Mouse (Mus musculus) Muller cell, postnatal 12 days (primary cell): ENCODE data around the gene Taf1a.
"Not testable (repeated sequence)": the region's sequence is repeated elsewhere in the genome, so short reads cannot be mapped to it uniquely, and the experiment has no call there.

Source experiments
- DNase-seq: peaks from one replicate; pipeline ENCODE4 v3.0.0-alpha.2; 2015; ENCODE audit errors: inconsistent ontology term

Gene Taf1a

DNA sequence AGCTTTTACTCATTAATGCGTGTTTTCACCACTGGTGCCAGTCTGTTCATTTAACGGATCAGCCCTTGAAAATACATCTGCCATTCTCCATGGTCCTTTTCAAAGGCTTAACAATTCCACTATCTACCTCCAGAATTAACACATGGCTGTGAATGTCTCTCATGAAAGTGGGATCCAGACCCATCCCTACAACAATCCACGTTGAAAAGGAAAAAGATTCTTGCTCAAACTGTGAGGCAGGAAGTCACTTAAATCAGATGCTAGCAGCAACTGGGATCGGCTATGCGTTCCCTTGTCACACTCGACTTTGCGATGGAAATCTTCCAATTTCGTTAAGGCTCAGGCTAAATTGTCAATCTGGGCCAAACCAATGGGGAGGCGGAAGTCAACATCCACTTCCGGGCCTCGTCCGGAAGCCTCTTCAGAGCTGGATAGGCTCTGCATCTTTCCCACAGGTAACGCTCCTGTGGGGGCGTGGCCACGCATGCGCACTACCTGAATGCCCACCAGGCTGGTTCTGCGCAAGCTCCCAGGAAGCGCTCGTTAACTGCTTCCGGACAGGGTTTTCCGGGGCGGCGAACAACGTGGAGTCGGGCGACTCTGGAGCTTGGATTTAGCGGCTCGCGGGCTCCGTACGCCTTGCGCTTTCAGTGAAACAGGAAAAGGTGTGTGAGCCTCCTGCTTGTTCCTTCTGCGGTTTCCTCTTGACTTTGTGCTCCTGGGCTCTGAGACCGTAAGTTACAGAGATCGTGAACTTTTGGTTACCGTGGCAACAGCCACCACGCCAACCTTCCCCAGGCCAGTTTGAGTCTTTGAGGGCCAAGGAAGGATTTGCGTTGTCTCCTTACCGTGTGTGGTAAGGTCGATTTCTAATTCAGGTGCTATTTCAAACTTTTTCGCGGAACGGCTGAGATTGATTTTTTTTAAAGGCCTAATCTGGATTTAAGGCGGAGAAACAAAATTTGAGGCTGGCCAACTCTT lies at the start of gene Taf1a:
Gene Taf1a, plus strand, starts transcription at position 556 of the 981 bp plus-strand sequence.
- peak; percentile 97 for DNase-seq

DNA sequence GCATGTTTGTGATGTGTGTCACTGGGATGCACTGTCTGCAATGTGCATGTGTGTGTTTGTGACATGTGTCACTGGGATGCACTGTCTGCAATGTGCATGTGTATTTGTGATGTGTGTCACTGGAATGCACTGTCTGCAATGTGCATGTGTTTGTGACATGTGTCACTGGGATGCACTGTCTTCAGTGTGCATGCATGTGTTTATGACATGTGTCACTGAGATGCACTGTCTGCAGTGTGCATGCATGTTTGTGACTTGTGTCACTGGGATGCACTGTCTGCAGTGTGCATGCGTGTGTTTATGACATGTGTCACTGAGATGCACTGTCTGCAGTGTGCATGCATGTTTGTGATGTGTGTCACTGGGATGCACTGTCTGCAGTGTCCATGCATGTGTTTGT lies 45.9 kb upstream of the Taf1a start:
- not testable (repeated sequence) for DNase-seq

DNA sequence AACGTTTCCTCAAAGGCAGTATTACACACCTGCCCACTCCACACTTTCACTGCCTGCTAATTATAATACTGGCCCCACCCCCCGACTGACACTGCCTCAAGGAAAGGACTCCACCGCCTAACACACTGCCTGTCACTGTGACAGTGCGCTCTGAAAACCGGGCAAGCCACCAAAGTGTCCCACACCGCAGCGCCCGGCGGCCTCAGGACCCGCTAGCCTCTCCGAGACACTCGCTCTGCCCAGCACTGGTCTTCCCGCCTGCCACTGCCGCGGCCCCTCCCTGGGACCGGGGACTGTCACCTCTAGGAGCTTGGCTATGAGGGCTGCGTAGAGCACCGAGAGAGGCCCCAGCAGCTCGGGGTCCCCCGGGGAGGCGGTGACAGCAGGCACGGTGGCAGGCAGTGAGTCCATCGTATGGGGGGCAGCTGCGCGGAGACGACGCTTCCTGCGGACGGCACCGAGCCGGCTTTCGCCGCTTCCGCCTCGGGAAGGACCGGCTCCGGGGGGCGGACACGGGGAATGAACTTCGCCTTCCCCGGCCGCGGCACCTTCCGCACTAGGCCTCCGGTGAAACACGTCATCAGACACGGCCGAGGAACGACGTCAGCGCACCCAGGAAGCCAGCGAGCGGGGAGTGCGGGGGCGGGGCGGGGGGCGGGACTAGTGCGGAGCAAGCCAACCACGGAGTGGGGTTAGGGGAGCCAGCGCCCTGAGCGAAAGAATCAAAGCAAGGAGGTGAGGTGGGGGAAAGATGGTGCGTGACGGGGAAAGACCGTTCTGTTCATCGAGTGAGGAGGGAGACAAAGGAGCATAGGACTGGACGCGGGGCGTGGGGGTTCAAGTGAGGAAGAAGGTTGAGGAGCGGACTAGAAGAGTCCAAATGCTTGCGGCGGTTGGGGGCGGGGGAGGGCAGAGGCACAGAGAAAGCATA lies 43.6 kb upstream of the Taf1a start:
- peak; percentile 94 for DNase-seq

DNA sequence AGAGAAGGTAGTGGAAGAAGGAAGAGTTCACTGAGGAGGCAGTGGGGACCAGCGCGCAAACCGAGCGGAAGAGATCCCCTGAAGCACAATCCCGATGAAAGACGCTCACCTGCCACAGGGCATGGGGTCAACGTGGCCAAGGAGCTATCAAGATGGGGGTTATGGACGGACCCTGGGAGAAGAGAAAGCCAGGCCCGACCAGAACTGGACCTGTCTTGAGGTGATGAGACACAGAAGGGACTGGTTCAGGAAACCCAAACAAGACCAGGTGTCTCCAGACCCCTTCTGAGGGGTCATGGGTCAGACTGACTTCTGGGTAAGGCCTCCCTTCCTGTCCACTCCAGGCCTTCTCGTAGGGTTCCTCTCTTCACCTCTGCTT lies 43.0 kb upstream of the Taf1a start:
- DNase-seq: no peak

DNA sequence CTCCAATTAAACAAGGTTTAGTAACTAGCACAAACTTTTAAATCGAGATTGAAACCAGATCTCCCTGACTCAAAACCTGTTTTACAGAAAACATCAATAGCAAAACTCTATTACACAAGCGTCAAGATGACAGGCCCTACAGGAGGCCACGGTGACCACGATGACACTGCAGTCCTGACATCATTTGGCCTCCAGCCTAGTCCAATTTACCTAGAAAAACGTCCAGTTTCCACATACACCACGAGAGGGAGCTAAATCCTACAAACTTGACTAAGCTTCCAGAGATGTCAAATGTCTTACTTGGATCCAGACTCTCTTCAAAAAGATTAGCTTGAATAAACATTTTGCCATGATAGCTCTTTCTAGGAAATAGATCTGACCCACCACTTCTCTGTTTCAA lies 38.9 kb upstream of the Taf1a start:
- peak; percentile 87 for DNase-seq

DNA sequence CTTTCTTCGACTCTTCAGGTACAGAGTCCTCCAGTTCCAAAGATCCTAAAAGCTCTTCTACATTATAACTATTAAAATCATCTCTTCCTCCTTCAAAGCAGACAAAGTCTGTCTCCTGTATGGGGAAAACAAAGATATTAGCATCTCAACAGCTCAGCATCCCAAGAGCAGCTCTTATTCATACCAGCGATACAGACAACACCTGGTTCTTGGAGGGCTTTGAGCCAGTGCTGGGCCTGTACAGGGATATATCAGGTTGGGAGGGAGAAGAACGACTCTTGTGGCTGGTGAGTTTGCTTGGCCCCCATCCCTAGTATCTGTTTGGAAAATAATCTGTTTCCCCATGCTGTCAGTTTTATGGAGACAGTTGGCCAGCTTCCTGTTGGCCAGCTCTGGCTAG lies 29.9 kb upstream of the Taf1a start:
- no peak for DNase-seq

DNA sequence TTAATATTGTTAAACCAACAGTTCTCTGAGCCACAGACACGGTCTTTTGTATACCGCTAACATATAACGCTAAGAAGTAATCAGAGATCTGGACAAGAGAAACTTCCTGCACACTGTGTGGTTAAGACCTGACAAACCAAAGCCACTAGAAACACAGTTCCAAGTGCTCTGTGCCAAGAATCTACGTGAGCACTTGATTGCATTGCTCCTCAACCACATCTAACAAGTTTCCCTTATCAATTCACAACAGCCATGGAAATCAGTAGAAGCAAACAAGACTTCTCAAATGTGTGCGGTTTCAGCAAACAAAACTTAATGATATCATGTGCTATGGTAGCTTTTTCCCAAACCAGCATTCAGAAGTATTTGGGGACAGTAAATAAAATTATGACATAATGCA lies 26.5 kb upstream of the Taf1a start:
- DNase-seq: no peak

DNA sequence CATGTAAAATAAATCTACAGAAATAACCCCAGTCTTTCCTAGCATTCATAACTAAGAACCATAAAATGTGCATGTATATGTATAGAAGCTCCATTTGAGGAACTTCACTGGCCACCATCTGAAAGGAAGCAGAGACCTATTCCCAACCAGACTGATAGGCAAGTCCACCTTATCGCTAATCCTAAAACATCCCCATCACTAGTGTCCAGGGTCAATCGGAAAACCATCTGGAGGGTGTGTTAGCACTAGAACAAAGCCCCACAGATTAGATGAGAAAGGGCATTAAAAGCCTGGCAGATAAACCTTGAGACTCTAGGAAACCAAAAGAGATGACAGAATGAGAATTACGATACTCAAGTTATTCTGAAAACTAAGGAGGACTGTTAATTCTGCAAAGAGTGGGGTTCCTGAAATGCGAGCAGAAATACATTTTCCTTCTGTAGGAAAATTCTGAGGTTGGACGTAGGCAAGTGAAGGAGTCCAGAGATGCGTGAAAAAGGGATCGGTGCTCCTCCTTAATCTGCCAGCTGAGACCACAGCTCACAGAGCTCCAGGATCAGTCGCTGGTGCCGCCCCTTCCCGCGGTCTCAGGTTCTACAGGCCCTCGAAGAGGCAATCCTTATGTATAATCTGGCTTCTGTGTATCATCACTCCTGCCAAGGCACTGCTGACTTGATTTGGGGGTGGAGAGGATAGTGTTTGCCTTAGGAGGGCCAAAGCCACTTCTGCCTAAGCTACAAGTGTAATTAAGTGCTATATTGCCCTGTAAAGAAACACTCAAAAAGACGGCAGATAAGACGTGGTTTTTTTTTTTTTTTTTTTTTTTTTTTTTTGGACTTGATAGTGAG lies 25.8 kb upstream of the Taf1a start:
- DNase-seq: no peak

DNA sequence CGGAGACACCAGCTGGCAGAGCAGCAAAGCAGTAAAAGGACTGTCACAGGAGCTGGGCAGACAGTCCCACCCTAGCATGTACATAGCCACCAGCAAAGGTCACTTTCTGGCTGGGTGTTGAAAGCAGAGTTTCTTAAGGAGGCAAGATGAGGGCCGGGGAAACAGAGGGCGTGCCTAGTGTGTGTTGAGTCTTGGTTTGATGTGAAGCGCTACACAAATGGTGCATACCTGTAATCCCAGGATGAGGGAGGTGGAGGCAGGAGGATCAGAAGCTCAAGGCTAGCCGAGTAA lies 25.3 kb upstream of the Taf1a start:
- DNase-seq: no peak

DNA sequence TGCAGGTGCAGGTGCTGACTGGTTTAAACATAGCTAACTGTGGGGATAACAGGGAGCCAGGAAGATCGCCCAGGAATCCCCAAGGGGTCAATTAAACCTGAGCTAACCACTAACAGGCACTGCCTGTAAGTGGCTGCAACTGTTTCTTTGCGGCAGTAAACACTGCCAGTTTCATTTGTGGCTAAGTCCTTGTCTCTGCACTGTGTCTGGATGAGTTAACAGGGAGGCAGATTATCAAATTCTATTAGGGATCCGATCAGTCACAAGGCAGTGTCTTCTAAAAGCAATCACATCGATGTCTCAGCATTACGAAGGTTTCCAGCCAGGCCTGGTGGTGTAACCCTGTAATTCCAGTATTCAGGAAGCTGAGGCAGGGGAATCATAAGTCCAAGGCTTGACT lies 22.4 kb upstream of the Taf1a start:
- no peak for DNase-seq

DNA sequence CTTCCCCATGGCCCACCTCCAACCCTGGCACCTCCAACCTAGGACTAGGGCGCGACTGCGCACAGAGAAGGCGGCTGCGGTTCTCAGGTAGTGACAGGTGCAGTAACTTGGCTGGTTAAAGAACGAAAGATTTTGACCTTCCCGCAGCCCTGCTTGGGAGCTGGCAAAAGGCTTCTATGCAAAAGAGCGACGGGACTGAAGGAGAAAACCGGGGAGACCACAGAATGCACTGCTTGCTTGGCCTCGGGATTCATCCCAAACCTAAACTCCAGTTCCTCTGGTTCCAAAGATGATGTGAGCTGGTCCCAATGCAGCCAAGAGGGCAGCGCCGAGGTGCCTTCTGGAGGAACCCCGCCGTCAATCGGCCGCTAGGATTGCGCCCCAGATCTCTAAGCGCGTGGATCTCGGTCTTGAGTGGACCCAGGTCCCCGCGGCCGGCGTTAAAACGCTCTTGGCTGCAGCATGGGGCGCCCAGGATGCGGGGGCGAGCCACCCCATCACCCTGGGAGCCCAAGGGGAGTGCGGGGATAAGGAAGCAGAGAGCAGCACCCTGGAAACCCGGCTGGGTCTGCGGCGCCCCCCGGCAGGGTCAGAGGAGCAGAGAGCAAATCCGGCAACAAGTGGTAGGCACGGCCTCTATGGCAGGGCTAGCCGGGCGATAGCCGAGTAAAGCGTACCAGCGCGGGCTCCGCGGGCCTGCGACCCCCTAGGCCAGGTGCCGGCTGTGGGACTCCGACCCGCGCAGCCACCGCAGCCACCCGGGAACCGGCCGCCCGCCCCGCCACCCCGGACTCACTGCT lies 20.0 kb upstream of the Taf1a start:
- DNase-seq: no peak

DNA sequence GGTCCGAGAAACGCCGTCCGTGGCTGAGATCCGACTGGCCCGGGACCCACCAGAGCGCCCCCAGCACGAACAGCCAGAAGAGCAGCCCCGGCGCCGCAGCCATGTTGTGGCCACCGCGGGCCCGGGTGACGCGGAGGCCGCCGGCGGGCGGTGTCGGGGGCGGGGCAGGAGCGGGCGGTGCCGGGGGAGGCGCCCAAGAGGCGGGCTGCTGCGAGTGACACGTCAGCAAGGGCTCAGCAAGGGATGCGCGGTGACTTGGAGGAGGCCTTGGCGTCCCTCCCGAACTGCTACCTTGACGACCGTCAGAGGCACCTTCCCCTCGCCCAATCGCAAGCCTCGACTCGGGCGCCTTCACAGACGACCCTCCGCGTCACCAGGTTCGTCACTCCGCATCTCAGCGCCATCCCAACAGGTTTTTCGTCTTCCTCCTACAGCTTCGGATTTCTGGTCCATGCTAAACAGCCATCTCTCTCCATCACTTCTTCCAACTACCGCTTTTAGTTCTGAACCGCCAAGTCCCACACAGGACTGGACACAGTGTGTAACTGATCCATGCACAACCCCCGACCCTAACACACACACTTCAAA lies 19.3 kb upstream of the Taf1a start, which contains the start of gene Mia3:
Gene Mia3, minus strand, starts transcription at position 127 of the 588 bp plus-strand sequence.
- DNase-seq: peak; percentile 97

DNA sequence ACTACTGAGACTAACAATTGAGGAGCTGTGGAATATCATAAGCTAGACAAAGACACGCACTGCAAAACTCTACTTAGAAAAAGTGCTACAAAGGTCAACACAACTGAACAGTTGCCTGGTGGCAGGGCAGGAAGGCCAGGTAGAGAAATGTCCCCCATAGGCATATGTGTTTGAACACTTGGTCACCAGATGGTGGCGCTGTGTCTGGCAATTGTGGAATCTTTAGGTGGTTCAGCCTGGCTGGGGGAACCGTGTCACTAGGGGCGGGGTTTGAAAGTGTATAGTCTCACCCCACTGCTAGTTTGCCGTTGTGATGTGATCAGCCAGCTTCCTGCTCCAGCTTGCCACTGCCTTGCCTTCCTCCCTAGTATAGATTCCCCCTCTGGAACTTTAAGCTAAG lies 14.1 kb upstream of the Taf1a start:
- no peak for DNase-seq

DNA sequence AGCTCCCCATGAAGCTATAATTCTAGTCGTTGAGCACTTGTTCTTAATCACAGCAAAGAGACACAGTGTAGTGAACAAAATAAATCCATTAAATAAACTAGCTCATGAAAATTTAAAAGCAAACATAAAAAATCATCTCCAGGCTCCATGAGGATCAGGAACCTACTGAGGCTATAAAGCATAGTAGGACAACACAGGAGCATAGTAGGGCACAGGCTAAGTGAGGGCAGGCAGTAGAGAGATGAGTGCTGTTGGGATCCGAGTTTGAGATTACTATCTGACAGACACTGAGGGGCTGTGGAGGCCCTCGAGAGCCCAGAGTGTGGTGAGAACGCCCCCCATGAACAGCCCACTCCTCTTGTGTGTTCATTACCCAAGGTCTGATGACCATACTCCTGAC lies 11.7 kb upstream of the Taf1a start:
- no peak for DNase-seq

DNA sequence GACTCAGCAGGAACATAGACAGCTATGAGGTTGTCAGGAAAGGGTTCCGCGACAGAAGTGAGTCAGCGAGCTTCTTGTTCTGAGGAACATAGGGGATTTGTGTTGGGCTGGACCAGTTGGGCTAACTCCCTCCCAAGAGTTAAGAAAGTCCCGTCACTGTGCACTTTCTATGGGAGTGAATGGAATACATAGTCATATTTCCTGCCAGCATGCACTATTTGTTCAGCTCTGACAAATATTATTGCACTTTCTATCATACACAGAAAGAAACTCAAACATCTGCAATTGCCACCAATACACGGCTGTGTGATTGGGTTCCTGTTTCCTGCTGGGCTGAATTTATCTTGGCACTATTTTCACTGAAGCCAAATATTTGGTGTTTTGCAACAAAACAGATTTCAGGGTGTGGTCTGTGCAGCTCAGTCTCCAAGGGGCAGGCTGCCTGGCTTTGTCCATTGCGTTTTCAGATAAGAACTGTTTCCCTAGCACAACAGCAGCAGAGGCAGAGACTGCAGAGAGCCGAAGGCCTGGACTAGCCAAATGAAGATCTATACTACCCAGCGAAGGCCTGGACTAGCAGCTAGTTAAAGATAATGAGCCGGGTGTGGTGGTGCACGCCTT lies 10.3 kb upstream of the Taf1a start:
- no peak for DNase-seq

DNA sequence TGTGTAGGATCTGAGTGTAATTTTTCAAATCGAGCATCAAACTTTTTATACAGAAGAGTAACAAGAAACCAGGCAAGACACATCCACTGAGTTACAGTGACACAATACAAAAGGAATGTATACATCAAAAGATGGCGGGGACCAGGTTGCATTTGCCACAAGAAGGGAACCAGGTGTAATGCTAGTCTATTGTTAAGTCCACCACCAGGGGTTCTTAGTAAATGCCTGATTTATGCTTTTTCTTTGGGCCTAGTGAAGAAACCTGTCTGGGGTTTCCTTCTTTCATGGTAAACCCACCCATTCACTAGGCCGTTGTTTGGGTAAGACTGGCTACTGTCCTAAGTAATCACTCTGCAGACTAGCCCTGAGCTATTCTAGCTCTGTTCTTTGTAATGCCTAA lies 9.4 kb upstream of the Taf1a start:
- not testable (repeated sequence) for DNase-seq

DNA sequence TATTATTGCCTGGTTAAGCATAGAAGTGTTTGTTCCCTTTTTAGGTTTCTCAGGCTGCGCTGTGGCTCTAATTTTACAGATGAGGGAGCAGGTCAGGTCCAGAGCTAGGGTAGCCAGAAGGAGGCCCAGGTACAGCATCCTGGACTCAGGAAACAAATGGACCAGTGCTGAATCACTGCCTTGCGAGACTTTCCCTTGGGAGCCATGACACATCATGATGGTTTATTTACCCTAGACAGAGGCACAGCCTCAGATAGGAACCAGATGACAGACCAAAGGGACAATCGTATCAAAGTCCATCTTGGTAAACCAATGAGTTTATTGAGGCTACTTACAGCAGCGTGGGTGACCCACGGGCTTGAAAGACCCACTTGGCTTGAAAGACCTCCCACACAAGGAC lies 7.0 kb upstream of the Taf1a start:
- no peak for DNase-seq

DNA sequence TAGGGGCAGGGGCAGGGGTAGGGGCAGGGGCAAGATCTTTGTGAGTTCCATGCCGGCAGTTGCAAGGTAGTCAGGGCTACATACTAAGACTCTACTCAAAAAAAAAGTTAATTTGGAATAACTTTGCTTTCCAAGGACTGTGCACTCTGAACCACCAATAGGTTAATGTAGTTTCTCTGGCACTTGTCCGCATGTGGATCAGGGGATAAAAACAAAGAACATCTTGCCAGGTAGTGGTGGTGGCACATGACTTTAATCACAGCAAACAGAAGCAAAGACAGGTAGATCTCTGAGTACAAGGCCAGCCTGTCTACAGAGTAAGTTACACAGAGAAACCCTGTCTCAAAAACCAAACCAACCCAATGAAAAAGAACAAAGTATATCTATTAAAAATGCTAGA lies 6.2 kb upstream of the Taf1a start:
- no peak for DNase-seq

DNA sequence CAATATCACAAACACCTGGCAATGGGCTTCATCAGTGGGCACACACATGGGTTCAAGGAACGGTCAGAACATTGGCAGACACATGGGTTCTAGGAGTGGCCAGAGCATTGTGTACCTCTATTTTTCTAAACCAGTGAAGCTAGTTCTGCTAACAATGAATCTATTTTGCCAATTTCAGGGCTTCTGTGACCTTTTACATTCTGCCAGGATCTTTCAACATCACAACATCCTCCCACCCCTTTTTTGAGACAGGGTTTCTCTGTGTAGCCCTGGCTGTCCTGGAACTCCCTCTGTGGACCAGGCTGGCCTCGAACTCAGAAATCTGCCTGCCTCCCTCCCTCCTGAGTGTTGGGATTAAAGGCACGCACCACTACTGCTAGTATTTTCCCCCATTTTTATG lies 1.4 kb upstream of the Taf1a start:
- not testable (repeated sequence) for DNase-seq

DNA sequence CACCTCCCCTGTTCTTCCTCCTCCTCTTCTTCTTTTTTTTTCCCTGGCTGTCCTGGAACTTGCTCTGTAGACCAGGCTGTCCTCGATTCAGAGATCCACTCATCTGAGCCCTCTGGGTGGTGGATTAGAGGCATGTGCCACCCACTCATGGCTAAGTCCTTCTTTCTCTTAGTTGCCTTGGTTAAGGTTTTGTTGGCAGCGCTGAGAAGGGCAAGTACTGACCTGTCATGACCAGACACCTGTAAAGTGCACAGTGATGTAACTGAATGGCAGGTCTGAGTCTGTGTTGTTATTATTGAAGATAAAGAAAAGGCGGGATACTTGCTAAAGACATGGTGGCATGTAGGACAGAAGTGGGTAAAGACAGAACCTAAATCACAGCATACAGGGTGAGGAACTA lies 14.6 kb downstream of the Taf1a start:
- DNase-seq: no peak
